Mouse (Mus musculus): Measurements from ENCODE around the gene Ehd2. TPM values are rescaled to one million over a fixed set of nuclear protein-coding genes. Genes with fewer than 3 reads are reported as not detected.

The Ehd2 gene
- polyA plus RNA-seq (2012; rRNA removed) = 5.9 TPM in 2 replicates

DNA sequence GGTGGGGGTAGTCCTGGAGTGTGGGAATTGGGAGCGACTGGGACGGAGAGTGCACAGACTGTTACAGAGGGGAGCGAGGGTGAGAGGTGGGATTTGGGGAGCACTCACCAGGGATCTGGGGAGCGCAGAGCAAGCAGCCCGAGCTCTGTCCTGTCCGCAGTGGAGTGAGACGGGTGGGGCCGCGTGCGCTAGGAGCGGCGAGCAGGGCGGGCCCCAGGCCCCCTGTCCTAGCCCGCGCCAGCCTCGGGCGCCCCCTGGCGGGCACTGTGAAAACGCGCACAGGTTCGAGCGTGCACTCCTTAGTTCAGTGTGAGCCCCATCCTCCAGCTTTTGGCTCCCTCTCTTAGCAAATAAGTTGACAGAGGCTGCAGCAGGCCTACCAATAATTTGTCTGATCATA is at the start of gene Ehd2:
Gene Ehd2 (minus strand): TSS at position 256 of the 400 bp plus-strand sequence.

DNA sequence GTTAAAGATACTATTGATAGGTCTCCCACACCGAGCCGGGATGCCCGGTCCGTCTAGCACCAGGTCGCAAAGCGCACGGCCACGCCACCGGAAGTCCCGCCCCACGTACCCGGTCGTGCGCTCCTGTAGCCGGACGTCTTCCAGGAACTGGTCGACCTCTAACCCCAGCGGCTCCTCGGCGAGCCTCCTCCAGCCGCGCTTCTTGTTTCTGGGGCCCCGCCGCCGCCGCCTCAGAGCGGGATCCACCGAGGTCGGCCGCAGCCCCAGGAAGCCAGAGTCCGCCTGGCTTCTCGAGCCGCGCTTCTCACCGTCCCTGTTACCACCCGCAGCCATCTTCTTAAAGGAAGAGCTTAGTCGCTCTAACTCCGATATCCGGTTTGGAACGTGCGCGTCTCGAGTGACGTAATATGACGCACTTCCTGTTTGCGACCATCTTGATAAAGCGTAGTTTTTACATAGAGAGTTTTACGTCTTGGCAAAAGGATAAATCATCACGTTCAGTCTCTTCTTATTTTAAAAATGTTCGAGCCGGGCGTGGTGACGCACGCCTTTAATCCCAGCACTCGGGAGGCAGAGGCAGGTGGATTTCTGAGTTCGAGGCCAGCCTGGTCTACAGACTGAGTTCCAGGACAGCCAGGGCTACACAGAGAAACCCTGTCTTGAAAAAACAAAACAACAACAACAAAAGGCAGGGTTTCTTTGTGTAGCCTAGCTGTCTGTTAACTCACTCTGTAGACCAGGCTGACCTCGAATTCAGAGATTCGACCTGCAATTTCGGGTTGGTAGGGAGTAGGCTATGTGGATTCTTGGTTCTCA is 21.4 kb downstream of the Ehd2 start, which contains the start of gene Nop53:
Gene Nop53 (minus strand): TSS at position 354 of the 816 bp plus-strand sequence.

DNA sequence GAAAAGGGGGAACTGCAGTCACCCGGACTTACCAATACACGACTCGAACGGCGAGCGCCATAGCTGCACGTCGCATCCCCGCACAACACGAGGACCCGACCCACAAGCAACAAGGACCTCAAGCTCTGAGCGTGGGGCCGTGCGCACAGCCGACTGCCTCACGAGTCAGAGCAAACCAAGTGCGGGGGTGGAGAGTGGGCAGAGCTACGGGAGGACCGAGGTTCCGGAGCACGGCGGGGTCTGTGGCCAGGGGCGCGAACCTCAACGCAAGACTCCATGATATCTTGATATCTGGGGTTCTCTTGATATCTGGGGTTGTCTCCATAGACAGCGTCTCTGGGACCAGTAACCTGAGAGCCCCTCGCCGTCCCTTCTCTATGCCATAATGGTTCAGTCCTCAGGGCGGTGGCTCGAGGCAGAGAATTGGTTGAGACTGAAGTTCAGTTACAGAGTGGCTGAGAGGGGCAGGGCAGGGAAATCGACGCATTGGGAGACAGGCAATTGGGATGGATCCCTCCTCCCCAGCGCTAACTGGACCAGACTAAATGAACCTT is 45.1 kb downstream of the Ehd2 start, which contains the start of gene Selenow:
Gene Selenow (minus strand): TSS at position 183 of the 554 bp plus-strand sequence.

Other genes with a start within 250 kb of the Ehd2 start
- gene Obox5, start 217.4 kb downstream of the Ehd2 start, polyA plus RNA-seq (2012; rRNA removed) = not detected in 2 replicates
- not detected in 2 replicates for gene Obox6, start 127.9 kb downstream of the Ehd2 start, polyA plus RNA-seq (2012; rRNA removed)
- 0.05 and 0.57 TPM in 2 replicates for gene Crx, start 87.6 kb downstream of the Ehd2 start, polyA plus RNA-seq (2012; rRNA removed)
- 0.14 and 0.17 TPM in 2 replicates for gene Crxos, start 85.0 kb downstream of the Ehd2 start, polyA plus RNA-seq (2012; rRNA removed)
- 1,152 and 1,184 TPM in 2 replicates for gene Selenow, start 45.2 kb downstream of the Ehd2 start, polyA plus RNA-seq (2012; rRNA removed)
- 116 and 118 TPM in 2 replicates for gene Nop53, start 21.5 kb downstream of the Ehd2 start, polyA plus RNA-seq (2012; rRNA removed)
- 7.8 and 12.0 TPM in 2 replicates for gene Bicra, start 80.4 kb upstream of the Ehd2 start, polyA plus RNA-seq (2012; rRNA removed)
- gene Zfp541, start 94.2 kb upstream of the Ehd2 start, polyA plus RNA-seq (2012; rRNA removed) = 0.28 TPM in 2 replicates
- 179 and 189 TPM in 2 replicates for gene Napa, start 130.9 kb upstream of the Ehd2 start, polyA plus RNA-seq (2012; rRNA removed)
- 51.4 and 53.5 TPM in 2 replicates for gene Kptn, start 152.3 kb upstream of the Ehd2 start, polyA plus RNA-seq (2012; rRNA removed)
- 29.3 and 35.9 TPM in 2 replicates for gene Slc8a2, start 162.3 kb upstream of the Ehd2 start, polyA plus RNA-seq (2012; rRNA removed)
- gene Meis3, start 207.5 kb upstream of the Ehd2 start, polyA plus RNA-seq (2012; rRNA removed) = 155 and 163 TPM in 2 replicates

Measured in central nervous system, embryonic 18 days (tissue).